Mouse (Mus musculus) thymus, adult 2 months (tissue): ENCODE results near the gene Gcn1l1.

Experiments used
- CTCF ChIP-seq: fragments of 200-500 bp; IDR thresholded peaks from 2 replicates; pipeline ENCODE4 v1.5.1; 2012; ENCODE audit warnings: mild to moderate bottlenecking, control low read depth, low read length, moderate library complexity, borderline replicate concordance; ENCODE audit not compliant: control insufficient read depth, poor library complexity, insufficient read depth; ENCODE audit errors: extremely low read depth
- POLR2A ChIP-seq: fragments of 200-500 bp; IDR thresholded peaks from 2 replicates; pipeline ENCODE4 v1.6.1; 2012; ENCODE audit warnings: mild to moderate bottlenecking, low read length, control low read depth, moderate library complexity; ENCODE audit not compliant: control insufficient read depth, poor library complexity, insufficient read depth; ENCODE audit errors: extremely low read depth

- TF ChIP-seq CTCF (no peak), POLR2A (no peak)
These were observed 57.6 kb downstream of the Gcn1l1 start for GRCm38 (mm10) chr5:115622686-115623085.
